Mouse (Mus musculus): ENCODE results near the gene Nf2. TPM values are rescaled to one million over a fixed set of nuclear protein-coding genes. Genes with fewer than 3 reads are reported as not detected.
"Not testable (repeated sequence)": the region's sequence is repeated elsewhere in the genome, so short reads cannot be mapped to it uniquely, and the experiment has no call there.

The Nf2 gene
- polyA plus RNA-seq, 1 experiment: 54.0 TPM

DNA sequence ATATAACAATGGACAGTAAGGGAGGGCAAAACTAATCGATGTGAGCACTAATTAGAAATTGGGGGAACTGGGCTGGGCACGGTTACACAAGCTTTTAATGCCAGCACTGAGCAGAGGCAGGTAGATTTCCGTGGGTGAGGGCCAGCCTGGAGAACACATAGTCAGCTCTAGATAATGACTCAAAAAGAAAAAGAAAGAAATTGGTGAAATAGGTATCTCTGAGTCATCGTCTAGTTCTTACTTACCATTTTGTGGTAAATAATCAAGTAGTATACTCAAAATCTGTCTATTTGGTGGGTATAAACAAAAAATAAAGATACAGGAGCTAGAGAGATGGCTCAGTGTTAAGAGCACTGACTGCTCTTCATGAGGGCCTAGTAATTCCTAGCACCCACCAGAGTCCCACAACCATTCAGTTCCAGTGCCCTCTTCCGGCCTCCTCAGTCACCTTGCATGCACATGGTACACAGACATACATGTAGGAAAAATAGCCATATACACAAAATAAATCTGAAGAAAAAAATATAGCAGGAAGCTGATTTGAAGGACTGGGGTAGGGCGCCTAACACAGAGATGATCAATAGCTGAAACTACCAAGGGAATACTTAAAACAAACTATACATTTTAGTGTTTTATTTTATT is 44.3 kb downstream of the Nf2 start:
- Histone ChIP-seq H3K36me3 (ENCODE audit: control insufficient read depth, insufficient read depth, low read length) (no peaks in the 10 kb centered on the region), H3K4me3 (ENCODE audit: insufficient read depth, low read depth, low read length) (no peak overlapping the region), H3K27ac (ENCODE audit: insufficient read depth, low read depth, low read length) (no peak overlapping the region), H3K4me1 (ENCODE audit: control insufficient read depth, insufficient read depth, low read length) (0 out of 2 replicates have a peak, but pooled peaks cover 2% of the 10 kb centered on the region), H3K27me3 (replicated peaks; ENCODE audit: control insufficient read depth, insufficient read depth, low read length) (no peaks in the 10 kb centered on the region)
- DNase-seq: no peak
- TF ChIP-seq POLR2A (IDR thresholded peaks at IDR 0.05; ENCODE audit: low read depth, low read length) (no peak), CTCF (conservative IDR thresholded peaks at IDR 0.05; ENCODE audit: insufficient read depth, insufficient read length, low read depth, low read length) (no peak)
- WGBS: 92% methylated on average over 6 of the region's 6 CpGs

DNA sequence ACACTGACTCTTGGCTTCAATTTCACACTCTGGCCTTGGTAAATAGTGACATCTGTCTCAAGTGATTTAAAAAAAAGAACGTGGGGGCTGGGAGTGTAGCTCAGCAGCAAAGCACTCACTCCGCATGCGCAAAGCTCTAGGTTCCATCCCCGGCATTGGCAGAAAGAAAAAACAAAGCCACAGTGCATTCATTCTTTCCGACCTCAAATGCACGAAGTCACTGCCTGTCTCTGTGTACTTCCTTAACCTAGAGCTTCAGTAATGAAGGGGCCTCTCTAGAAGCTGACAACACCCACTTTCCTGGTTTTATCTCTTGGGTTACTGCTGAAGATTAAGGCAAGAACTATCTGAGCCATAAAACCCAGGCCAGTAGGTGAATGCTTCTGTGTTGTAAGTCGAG is 45.4 kb downstream of the Nf2 start:
- Histone ChIP-seq H3K27me3 (replicated peaks; ENCODE audit: control insufficient read depth, insufficient read depth, low read length) (no peaks in the 10 kb centered on the region), H3K4me1 (ENCODE audit: control insufficient read depth, insufficient read depth, low read length) (0 out of 2 replicates have a peak, but pooled peaks cover 2% of the 10 kb centered on the region), H3K27ac (ENCODE audit: insufficient read depth, low read depth, low read length) (no peak overlapping the region), H3K4me3 (ENCODE audit: insufficient read depth, low read depth, low read length) (no peak overlapping the region), H3K36me3 (ENCODE audit: control insufficient read depth, insufficient read depth, low read length) (no peaks in the 10 kb centered on the region; the same call in 1 of the 2 replicates)
- TF ChIP-seq POLR2A (IDR thresholded peaks at IDR 0.05; ENCODE audit: low read depth, low read length) (no peak), CTCF (conservative IDR thresholded peaks at IDR 0.05; ENCODE audit: insufficient read depth, insufficient read length, low read depth, low read length) (no peak)
- WGBS: 51% methylated on average over 7 of the region's 7 CpGs
- DNase-seq: no peak

DNA sequence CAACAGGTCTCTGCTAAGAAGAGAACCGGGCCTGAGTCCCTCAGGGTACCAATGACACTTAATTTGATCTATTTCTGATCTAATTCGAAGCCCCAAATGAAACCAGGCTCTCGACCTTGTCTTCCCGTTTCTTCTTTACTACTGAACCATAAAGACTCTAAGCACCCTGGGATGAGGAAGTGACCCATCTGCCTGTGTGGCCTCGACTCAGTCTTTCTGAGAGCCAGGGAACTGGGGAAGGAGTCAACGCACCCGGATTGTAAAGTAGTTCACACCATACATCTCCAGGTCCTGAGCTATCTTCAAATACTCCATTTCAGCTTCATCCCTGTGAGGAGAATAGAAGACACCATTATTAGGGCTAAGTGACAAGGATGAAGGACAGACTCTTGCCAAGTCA is 45.9 kb downstream of the Nf2 start:
- TF ChIP-seq POLR2A (IDR thresholded peaks at IDR 0.05; ENCODE audit: low read depth, low read length) (no peak), CTCF (conservative IDR thresholded peaks at IDR 0.05; ENCODE audit: insufficient read depth, insufficient read length, low read depth, low read length) (no peak)
- H3K27ac ChIP-seq (ENCODE audit: insufficient read depth, low read depth, low read length): peak overlapping the region; percentile 40; the same call in 1 of the 2 replicates
- 47% methylated on average over 7 of the region's 7 CpGs for whole genome bisulfite sequencing

DNA sequence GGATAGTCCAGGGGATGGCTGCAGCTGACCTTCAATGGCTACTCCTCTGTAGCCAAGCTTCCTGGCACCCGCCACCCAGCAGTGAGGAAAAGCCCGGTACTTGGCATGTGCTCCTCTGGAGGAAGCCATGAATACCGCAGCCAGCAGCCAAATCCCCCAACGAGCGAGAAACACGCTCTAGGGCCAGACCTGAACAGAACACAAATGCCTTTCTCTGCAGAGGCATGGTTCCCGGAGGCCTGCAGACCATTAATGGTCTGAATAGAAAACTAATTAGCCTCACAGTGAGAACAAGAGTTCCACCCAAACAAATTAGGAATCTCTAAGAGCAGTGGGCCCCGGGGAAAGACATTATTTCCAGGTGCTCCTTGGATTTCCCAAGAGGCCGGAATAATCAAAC is 46.3 kb downstream of the Nf2 start:
- WGBS: 63% methylated on average over 9 of the region's 9 CpGs
- Histone ChIP-seq H3K4me3 (ENCODE audit: insufficient read depth, low read depth, low read length) (no peak overlapping the region), H3K4me1 (ENCODE audit: control insufficient read depth, insufficient read depth, low read length) (0 out of 2 replicates have a peak, but pooled peaks cover 2% of the 10 kb centered on the region), H3K36me3 (ENCODE audit: control insufficient read depth, insufficient read depth, low read length) (no peaks in the 10 kb centered on the region; the same call in none of the 2 replicates), H3K27me3 (replicated peaks; ENCODE audit: control insufficient read depth, insufficient read depth, low read length) (no peaks in the 10 kb centered on the region), H3K27ac (ENCODE audit: insufficient read depth, low read depth, low read length) (peak overlapping the region; percentile 40; the same call in 1 of the 2 replicates)
- TF ChIP-seq POLR2A (IDR thresholded peaks at IDR 0.05; ENCODE audit: low read depth, low read length) (no peak), CTCF (conservative IDR thresholded peaks at IDR 0.05; ENCODE audit: insufficient read depth, insufficient read length, low read depth, low read length) (no peak)
- peak; percentile 49 for DNase-seq

More for the DNA sequence above, 45.9 kb downstream of the Nf2 start:
- no peaks in the 10 kb centered on the region; the same call in 1 of the 2 replicates for H3K36me3 ChIP-seq (ENCODE audit: control insufficient read depth, insufficient read depth, low read length)
- H3K4me1 ChIP-seq (ENCODE audit: control insufficient read depth, insufficient read depth, low read length): 0 out of 2 replicates have a peak, but pooled peaks cover 2% of the 10 kb centered on the region
- peak; percentile 8 for DNase-seq
- no peak overlapping the region for H3K4me3 ChIP-seq (ENCODE audit: insufficient read depth, low read depth, low read length)
- H3K27me3 ChIP-seq (replicated peaks; ENCODE audit: control insufficient read depth, insufficient read depth, low read length): no peaks in the 10 kb centered on the region

DNA sequence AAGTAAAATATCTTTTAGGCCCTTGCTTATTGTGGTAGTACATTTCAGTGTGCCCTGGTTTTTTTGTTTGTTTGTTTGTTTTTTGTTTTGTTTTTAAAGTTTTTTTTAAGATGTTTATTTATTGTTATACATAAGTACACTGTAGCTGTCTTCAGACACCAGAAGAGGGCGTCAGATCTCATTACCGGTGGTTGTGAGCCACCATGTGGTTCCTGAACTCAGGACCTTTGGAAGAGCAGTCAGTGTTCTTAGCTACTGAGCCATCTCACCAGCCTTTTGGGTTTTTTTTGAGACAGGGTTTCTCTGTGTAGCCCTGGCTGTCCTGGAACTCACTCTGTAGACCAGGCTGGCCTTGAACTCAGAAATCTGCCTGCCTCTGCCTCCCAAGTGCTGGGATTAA is 46.9 kb downstream of the Nf2 start:
- H3K27me3 ChIP-seq (replicated peaks; ENCODE audit: control insufficient read depth, insufficient read depth, low read length); DNase-seq; H3K36me3 ChIP-seq (ENCODE audit: control insufficient read depth, insufficient read depth, low read length); H3K27ac ChIP-seq (ENCODE audit: insufficient read depth, low read depth, low read length); H3K4me3 ChIP-seq (ENCODE audit: insufficient read depth, low read depth, low read length); H3K4me1 ChIP-seq (ENCODE audit: control insufficient read depth, insufficient read depth, low read length): not testable (repeated sequence)
- 95% methylated on average over 2 of the region's 2 CpGs for WGBS

DNA sequence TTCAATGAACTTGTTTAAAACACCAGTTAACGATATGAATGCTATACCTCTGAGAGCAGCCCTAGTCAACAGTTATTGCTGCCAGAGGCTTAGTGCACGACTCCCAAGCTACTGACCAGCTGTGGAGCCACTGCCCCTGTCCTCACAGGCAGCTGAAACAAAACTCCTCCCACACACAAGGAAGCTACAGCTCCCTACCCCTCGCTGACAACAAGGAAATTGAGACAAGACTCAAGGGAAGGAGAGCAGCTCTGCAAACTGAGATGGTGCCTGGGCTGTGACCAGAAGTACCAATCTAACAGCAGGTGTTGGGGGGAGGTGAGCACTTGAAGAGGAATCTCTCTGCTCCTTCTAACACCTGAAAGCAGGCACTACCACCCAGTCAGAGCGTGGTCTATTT is 48.7 kb downstream of the Nf2 start:
- no peaks in the 10 kb centered on the region for H3K27me3 ChIP-seq (replicated peaks; ENCODE audit: control insufficient read depth, insufficient read depth, low read length)
- TF ChIP-seq CTCF (conservative IDR thresholded peaks at IDR 0.05; ENCODE audit: insufficient read depth, insufficient read length, low read depth, low read length) (no peak), POLR2A (IDR thresholded peaks at IDR 0.05; ENCODE audit: low read depth, low read length) (no peak)
- no peak overlapping the region for H3K27ac ChIP-seq (ENCODE audit: insufficient read depth, low read depth, low read length)
- H3K4me1 ChIP-seq (ENCODE audit: control insufficient read depth, insufficient read depth, low read length): 0 out of 2 replicates have a peak, but pooled peaks cover 2% of the 10 kb centered on the region
- no peak overlapping the region for H3K4me3 ChIP-seq (ENCODE audit: insufficient read depth, low read depth, low read length)
- peaks cover 2% of the 10 kb centered on the region for H3K36me3 ChIP-seq (ENCODE audit: control insufficient read depth, insufficient read depth, low read length)
- WGBS: 57% methylated on average over 4 of the region's 4 CpGs
- no peak for DNase-seq

DNA sequence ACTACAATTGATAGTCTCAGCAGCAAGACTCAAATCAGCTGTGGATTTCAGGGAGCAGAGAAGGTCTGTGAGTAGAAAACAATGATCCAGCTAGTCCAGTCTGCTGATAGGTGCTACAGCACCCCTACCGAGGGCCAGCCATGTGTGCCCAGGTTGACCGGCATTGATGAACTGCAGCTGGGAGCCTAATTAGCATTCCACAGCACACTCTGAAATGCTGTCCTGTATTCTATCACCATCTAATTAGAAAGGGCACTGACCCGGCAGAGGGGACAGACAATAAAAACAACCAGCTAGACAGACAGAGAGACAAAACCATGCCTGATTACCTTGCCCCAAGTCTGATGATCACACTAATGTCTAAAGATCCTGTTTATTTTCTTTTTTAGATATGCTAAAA is 56.3 kb downstream of the Nf2 start:
- 43% methylated on average over 3 of the region's 3 CpGs for WGBS
- Histone ChIP-seq H3K27me3 (replicated peaks; ENCODE audit: control insufficient read depth, insufficient read depth, low read length) (no peaks in the 10 kb centered on the region), H3K27ac (ENCODE audit: insufficient read depth, low read depth, low read length) (no peak overlapping the region), H3K4me3 (ENCODE audit: insufficient read depth, low read depth, low read length) (no peak overlapping the region), H3K4me1 (ENCODE audit: control insufficient read depth, insufficient read depth, low read length) (no peaks in the 10 kb centered on the region), H3K36me3 (ENCODE audit: control insufficient read depth, insufficient read depth, low read length) (peaks cover 7% of the 10 kb centered on the region)
- no peak for TF ChIP-seq POLR2A (IDR thresholded peaks at IDR 0.05; ENCODE audit: low read depth, low read length)
- no peak for TF ChIP-seq CTCF (conservative IDR thresholded peaks at IDR 0.05; ENCODE audit: insufficient read depth, insufficient read length, low read depth, low read length)
- DNase-seq: no peak
